In genomic region chr2:138033379-138034122, GRCm38 (mm10) we compare ENCODE assay signal across 8 mouse cellular contexts.
DNase-seq lines count a peak whose midpoint lies in the region; ATAC-seq and TF ChIP-seq lines count a peak whose summit lies in the region.

No protein-coding gene starts in this region.

- H3K27me3 ChIP-seq in thymus, adult 2 months (ENCODE audit: control insufficient read depth, insufficient read depth, low read length) = no peaks in the 10 kb centered on the region
- no peaks in the 10 kb centered on the region for H3K27me3 ChIP-seq in midbrain, embryonic 16.5 days (ENCODE audit: control insufficient read depth, insufficient read depth, low read depth, low read length)

- intact Hi-C loops in gastrocnemius, adult 2 months (cut with DNase I) = loop anchor here (5.0 kb wide), 2 partner anchors 244 to 674 kb away; no protein-coding TSS in a partner anchor
- intact Hi-C loops in left cerebral cortex, postnatal 36 days (cut with DNase I) = loop anchor here (2.0 kb wide), 2 partner anchors 247 to 1337 kb away; no protein-coding TSS in a partner anchor

- no peak overlapping the region for H3K27ac ChIP-seq in thymus, adult 2 months (ENCODE audit: control insufficient read depth, insufficient read depth, low read length)
- H3K27ac ChIP-seq in gastrocnemius, adult 2 months = peak overlapping the region; percentile 16; the same call in 1 of the 2 replicates
- peak overlapping the region; percentile 66 for H3K27ac ChIP-seq in midbrain, embryonic 16.5 days (ENCODE audit: low read length)

- ATAC-seq in common myeloid progenitor, adult 5-6 weeks (replicated peaks; ENCODE audit: low read depth, poor library complexity, severe bottlenecking) = peak; percentile 94
- peak; percentile 71; the same call in 1 of the 2 replicates for ATAC-seq in midbrain, embryonic 16.5 days

- no peak for TF ChIP-seq CTCF in thymus, adult 2 months (IDR thresholded peaks at IDR 0.05; ENCODE audit: borderline replicate concordance, control insufficient read depth, extremely low read depth, insufficient read depth, low read length, poor library complexity)
- TF ChIP-seq CTCF in gastrocnemius, adult 2 months (IDR thresholded peaks at IDR 0.05) = peak; percentile 99

- H3K9ac ChIP-seq in midbrain, embryonic 16.5 days (ENCODE audit: low read depth, low read length) = no peak overlapping the region

- no peaks in the 10 kb centered on the region for H3K9me3 ChIP-seq in midbrain, embryonic 16.5 days (replicated peaks; ENCODE audit: control insufficient read depth, low read length, poor library complexity, severe bottlenecking)

- no peak for TF ChIP-seq POLR2A in thymus, adult 2 months (IDR thresholded peaks at IDR 0.05; ENCODE audit: control insufficient read depth, extremely low read depth, insufficient read depth, low read length, poor library complexity)

- H3K4me2 ChIP-seq in midbrain, embryonic 16.5 days (ENCODE audit: low read length) = no peak overlapping the region

- H3K4me1 ChIP-seq in thymus, adult 2 months (replicated peaks; ENCODE audit: control insufficient read depth, insufficient read depth, low read length) = no peaks in the 10 kb centered on the region
- H3K4me1 ChIP-seq in midbrain, embryonic 16.5 days (ENCODE audit: control insufficient read depth, insufficient read depth, low read length) = peaks cover 8% of the 10 kb centered on the region

- WGBS in thymus, adult 2 months = 27% methylated on average over 11 of the region's 11 CpGs
- WGBS in midbrain, embryonic 16.5 days = 27% methylated on average over 11 of the region's 11 CpGs

- H3K4me3 ChIP-seq in thymus, adult 2 months (ENCODE audit: control insufficient read depth, insufficient read depth, low read length) = no peak overlapping the region
- H3K4me3 ChIP-seq in gastrocnemius, adult 2 months = no peak overlapping the region; the same call in 1 of the 2 replicates
- no peak overlapping the region for H3K4me3 ChIP-seq in midbrain, embryonic 16.5 days (ENCODE audit: low read depth, low read length)

- peak; percentile 40 for DNase-seq in thymus, adult 2 months
- no peak for DNase-seq in thymus, adult 18-20 months
- peak; percentile 80 for DNase-seq in gastrocnemius, adult 2 months
- peak; percentile 11 to 52 for DNase-seq in kidney, adult 8-10 months
- peak; percentile 78 to 80 for DNase-seq in left cerebral cortex, postnatal 36 days (ENCODE audit: low spot score in 2 of 2)
- DNase-seq in telencephalon, adult 2 months (ENCODE audit: low read depth, low spot score) = peak; percentile 80

- H3K36me3 ChIP-seq in thymus, adult 2 months (ENCODE audit: control insufficient read depth, insufficient read depth, low read length) = no peaks in the 10 kb centered on the region
- H3K36me3 ChIP-seq in midbrain, embryonic 16.5 days (ENCODE audit: control insufficient read depth, insufficient read depth, low read length) = no peaks in the 10 kb centered on the region

Comparison
In these comparisons a context has a peak if more than half of its experiments do, and no peak if none do; other contexts are left out.
1. DNase-seq: peak in thymus, adult 2 months (single experiment), gastrocnemius, adult 2 months (single experiment), kidney, adult 8-10 months (2 of 2), left cerebral cortex, postnatal 36 days (2 of 2) and telencephalon, adult 2 months (single experiment); none in thymus, adult 18-20 months (0 of 2).